Mouse (Mus musculus) stomach, postnatal 0 days (tissue): ENCODE data around the gene H2-DMa. TPM values are rescaled to one million over a fixed set of nuclear protein-coding genes. Genes with fewer than 3 reads are reported as not detected.

Experiments
- ATAC-seq: fragments of 200-750 bp; cut with Nextera tagmentation; 2 replicates; pipeline ENCODE4 v1.8.0; 2017; ENCODE audit not compliant: low FRiP score, low TSS enrichment
- DNase-seq: peaks from one replicate; pipeline ENCODE4 v3.0.0-alpha.2; 2016; ENCODE audit warnings: low spot score
- H3K27ac ChIP-seq: fragments of 300-500 bp; sonication (generic); replicated peaks from 2 replicates; pipeline ENCODE4 v1.5.1; 2014; ENCODE audit warnings: mild to moderate bottlenecking, control low read depth
- H3K27me3 ChIP-seq: fragments of 300-500 bp; sonication (generic); 2 replicates; pipeline ENCODE4 v1.6.1; 2014; ENCODE audit warnings: low read length; ENCODE audit not compliant: control insufficient read depth, insufficient read depth
- H3K36me3 ChIP-seq: fragments of 300-500 bp; sonication (generic); 2 replicates; pipeline ENCODE4 v1.6.1; 2014; ENCODE audit warnings: low read length, mixed read lengths; ENCODE audit not compliant: control insufficient read depth, insufficient read depth
- H3K4me1 ChIP-seq: fragments of 300-500 bp; sonication (generic); replicated peaks from 2 replicates; pipeline ENCODE4 v1.6.1; 2014; ENCODE audit warnings: antibody characterized with exemption; ENCODE audit not compliant: control insufficient read depth, insufficient read depth
- H3K4me2 ChIP-seq: fragments of 300-500 bp; sonication (generic); replicated peaks from 2 replicates; pipeline ENCODE4 v1.6.1; 2014; ENCODE audit warnings: low read depth, mild to moderate bottlenecking, control low read depth, moderate library complexity
- H3K4me3 ChIP-seq: fragments of 300-500 bp; sonication (generic); 2 replicates; pipeline ENCODE4 v1.5.1; 2014; ENCODE audit warnings: low read depth, low read length, control low read depth
- H3K9ac ChIP-seq: fragments of 300-500 bp; sonication (generic); 2 replicates; pipeline ENCODE4 v1.6.1; 2014; ENCODE audit warnings: mild to moderate bottlenecking, low read length, control low read depth, mixed read lengths
- H3K9me3 ChIP-seq: fragments of 300-500 bp; sonication (generic); 2 replicates; pipeline ENCODE4 v1.6.1; 2016; ENCODE audit warnings: low read length; ENCODE audit not compliant: control insufficient read depth
- CTCF ChIP-seq: IDR thresholded peaks from 2 replicates; pipeline ENCODE4 v1.5.1; 2016; ENCODE audit warnings: antibody characterized with exemption, low read depth, mild to moderate bottlenecking, moderate library complexity
- EP300 ChIP-seq: optimal IDR thresholded peaks from 2 replicates; pipeline ENCODE3; 2016; ENCODE audit warnings: antibody characterized with exemption
- WGBS: fragments of 180-500 bp; shearing (Covaris S2); extraction: QIAGEN DNeasy Blood & Tissue Kit; methylation state at CpG from one replicate; pipeline ENCODE4 v1.1.7; 2014; 5-methylcytosine and 5-hydroxymethylcytosine counted together
- polyA plus RNA-seq: library from polyadenylated mRNA; unstranded; fragments of >200 nt; fragmentation: Nextera tagmentation; extraction: Ambion mirVana; gene quantifications from 2 replicates; pipeline ENCODE4 v1.2.1, GENCODE M21; 2015

The H2-DMa gene
- polyA plus RNA-seq, 1 experiment from 2014 or later = 9.5 TPM

- Histone ChIP-seq H3K27ac (no peak overlapping the region), H3K27me3 (no peaks in the 10 kb centered on the region), H3K4me2 (no peak overlapping the region), H3K4me3 (no peak overlapping the region), H3K9ac (no peak overlapping the region), H3K36me3 (no peaks in the 10 kb centered on the region), H3K4me1 (no peaks in the 10 kb centered on the region), H3K9me3 (no peaks in the 10 kb centered on the region)
- WGBS = 20% methylated on average over 5 of the region's 5 CpGs
- ATAC-seq (peak; percentile 78), DNase-seq (peak; percentile 31)
- TF ChIP-seq CTCF = no peak
- no peak for TF ChIP-seq EP300
Measured at GRCm38 (mm10) chr17:34079621-34080020, 39.7 kb upstream of the H2-DMa start.

GRCm38 (mm10) chr17:34083104-34083503, 36.2 kb upstream of the H2-DMa start:
- ATAC-seq (no peak), DNase-seq (no peak)
- no peak for TF ChIP-seq EP300
- no peak for TF ChIP-seq CTCF
- Histone ChIP-seq H3K4me3 (no peak overlapping the region), H3K27ac (no peak overlapping the region), H3K9me3 (no peaks in the 10 kb centered on the region), H3K36me3 (no peaks in the 10 kb centered on the region), H3K27me3 (no peaks in the 10 kb centered on the region), H3K9ac (no peak overlapping the region), H3K4me1 (no peaks in the 10 kb centered on the region), H3K4me2 (no peak overlapping the region)
- 9% methylated on average over 8 of the region's 8 CpGs for WGBS

GRCm38 (mm10) chr17:34087386-34087785, 32.0 kb upstream of the H2-DMa start:
- Histone ChIP-seq H3K9me3 (no peaks in the 10 kb centered on the region), H3K9ac (no peak overlapping the region), H3K4me3 (no peak overlapping the region), H3K4me1 (no peaks in the 10 kb centered on the region), H3K36me3 (no peaks in the 10 kb centered on the region), H3K27ac (no peak overlapping the region), H3K27me3 (no peaks in the 10 kb centered on the region), H3K4me2 (no peak overlapping the region)
- 42% methylated on average over 2 of the region's 2 CpGs for WGBS
- TF ChIP-seq CTCF (no peak), EP300 (no peak)
- DNase-seq (no peak), ATAC-seq (peak; percentile 36; the same call in 1 of the 2 replicates)

- no peak for TF ChIP-seq EP300
- TF ChIP-seq CTCF = no peak
- Histone ChIP-seq H3K9me3 (no peaks in the 10 kb centered on the region), H3K27me3 (no peaks in the 10 kb centered on the region), H3K4me2 (no peak overlapping the region), H3K4me1 (no peaks in the 10 kb centered on the region), H3K36me3 (no peaks in the 10 kb centered on the region), H3K4me3 (no peak overlapping the region), H3K9ac (no peak overlapping the region), H3K27ac (no peak overlapping the region)
- ATAC-seq (no peak), DNase-seq (no peak)
- 63% methylated on average over 11 of the region's 11 CpGs for WGBS
Measured at GRCm38 (mm10) chr17:34088124-34088523, 31.2 kb upstream of the H2-DMa start.

GRCm38 (mm10) chr17:34090923-34091322, 28.4 kb upstream of the H2-DMa start:
- no peak overlapping the region for H3K4me2 ChIP-seq
- DNase-seq = no peak
- no peak for ATAC-seq
- no peak overlapping the region for H3K9ac ChIP-seq
- H3K36me3 ChIP-seq = no peaks in the 10 kb centered on the region
- H3K27me3 ChIP-seq = no peaks in the 10 kb centered on the region
- WGBS = 59% methylated on average over 7 of the region's 7 CpGs
- no peak overlapping the region for H3K4me3 ChIP-seq
- peak; percentile 57 for TF ChIP-seq CTCF
- no peak for TF ChIP-seq EP300
- H3K4me1 ChIP-seq = no peaks in the 10 kb centered on the region
- H3K27ac ChIP-seq = no peak overlapping the region
- no peaks in the 10 kb centered on the region for H3K9me3 ChIP-seq

GRCm38 (mm10) chr17:34092197-34092875, 27.0 kb upstream of the H2-DMa start, which contains the start of gene H2-Oa:
H2-Oa (plus strand) TSS chr17:34092340.
- ATAC-seq (no peak), DNase-seq (no peak)
- Histone ChIP-seq H3K36me3 (no peaks in the 10 kb centered on the region), H3K4me2 (no peak within 1 kb of the TSS), H3K9ac (no peak within 1 kb of the TSS), H3K27ac (no peak within 1 kb of the TSS), H3K9me3 (no peaks in the 10 kb centered on the region), H3K4me1 (no peaks in the 10 kb centered on the region), H3K4me3 (no peak within 1 kb of the TSS), H3K27me3 (no peaks in the 10 kb centered on the region)
- no peak for TF ChIP-seq EP300
- TF ChIP-seq CTCF = no peak
- WGBS = 45% methylated on average over 11 of the region's 11 CpGs
